Mouse (Mus musculus) right cerebral cortex, adult 18-20 months (tissue): Measurements from ENCODE around the gene Mknk1.

ENCODE experiments used
- DNase-seq: peaks from one replicate; pipeline ENCODE4 v3.0.0; 2022; ENCODE audit warnings: mixed read lengths

Gene Mknk1

DNA sequence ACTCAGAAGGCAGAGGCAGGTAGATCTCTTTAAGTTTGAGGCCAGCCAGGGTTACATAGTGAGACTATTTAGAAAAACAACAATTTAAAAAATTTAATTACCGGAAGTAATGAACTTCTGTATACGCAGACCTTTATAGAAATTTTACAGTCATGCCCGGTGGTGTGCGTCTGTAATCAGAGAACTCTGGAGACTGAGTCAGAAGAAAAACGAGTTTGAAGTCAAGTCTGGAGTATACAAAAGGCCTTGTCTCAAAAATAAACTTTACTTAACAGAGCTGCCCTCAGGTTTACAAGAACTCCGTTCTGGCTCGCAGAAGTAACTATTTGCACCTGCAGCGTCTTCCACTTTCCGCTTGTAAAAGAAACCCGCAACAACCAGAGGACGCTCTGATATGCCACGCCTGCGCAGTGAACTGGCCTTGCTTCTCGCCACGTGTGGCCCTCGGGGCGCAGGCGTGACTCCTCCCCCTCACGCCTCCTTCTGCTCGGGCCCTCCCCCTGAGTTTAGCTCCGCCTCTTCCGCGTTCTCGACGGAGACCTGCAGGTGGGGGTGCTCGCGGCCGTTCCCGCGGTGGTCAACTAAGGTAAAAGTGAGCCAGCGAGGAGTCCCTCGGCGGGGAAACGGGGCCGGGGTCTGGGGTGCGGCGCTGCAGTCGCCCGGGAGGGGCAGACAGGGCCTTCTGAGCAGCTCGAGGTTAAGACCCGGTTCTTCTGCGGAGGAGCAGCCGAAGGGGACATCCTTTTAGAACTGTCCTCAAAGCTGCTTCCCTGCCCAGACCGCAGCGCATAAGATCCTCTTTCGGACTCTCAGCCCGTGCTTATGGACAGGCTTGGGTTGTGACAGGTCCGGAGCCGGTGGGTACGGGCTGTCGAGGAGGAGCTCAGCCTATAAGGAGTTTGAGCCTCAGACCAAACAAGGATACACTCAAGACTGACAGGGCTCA lies at the start of gene Mknk1:
Gene Mknk1 (plus strand): TSS at position 503 of the 946 bp plus-strand sequence.
- peak; percentile 93 for DNase-seq

DNA sequence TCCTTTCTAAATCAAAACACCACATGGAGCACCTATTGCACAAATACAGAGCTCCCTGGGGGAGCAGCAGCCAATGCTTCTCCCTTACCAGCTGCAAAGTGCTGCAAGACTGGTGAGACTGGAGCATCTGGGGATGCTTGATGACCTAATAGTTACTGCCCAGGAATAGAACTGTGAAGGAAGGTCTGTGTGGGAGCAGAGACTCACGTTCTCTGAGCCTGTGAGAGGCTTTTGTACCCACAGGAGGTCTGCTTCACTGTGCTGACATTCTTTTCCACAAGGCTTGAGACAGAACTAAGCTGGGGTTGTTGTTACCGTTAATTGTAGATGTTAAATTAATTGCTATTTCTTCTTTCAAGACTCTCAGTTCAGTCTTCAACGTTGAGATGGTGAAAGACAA lies 48.1 kb upstream of the Mknk1 start:
- peak; percentile 45 for DNase-seq

DNA sequence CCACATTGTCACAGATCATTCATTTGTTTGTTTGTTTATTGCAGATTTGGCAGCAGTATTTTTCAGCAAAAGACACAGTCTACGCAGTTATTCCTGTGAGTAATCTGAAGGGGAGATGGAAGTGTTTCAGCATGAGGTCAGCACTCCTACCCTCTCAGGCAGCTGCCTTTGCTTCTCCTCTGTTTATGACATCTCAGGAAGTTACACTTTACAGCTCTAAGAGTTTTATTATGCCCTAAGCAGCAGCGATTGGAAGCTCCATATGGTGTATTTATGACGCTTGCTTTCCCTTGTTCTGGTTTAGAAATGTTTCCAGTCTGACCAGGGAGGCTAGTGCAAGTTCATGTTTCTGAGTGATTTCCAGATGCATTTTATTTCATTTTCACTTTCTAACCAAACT lies 43.6 kb upstream of the Mknk1 start:
- no peak for DNase-seq

DNA sequence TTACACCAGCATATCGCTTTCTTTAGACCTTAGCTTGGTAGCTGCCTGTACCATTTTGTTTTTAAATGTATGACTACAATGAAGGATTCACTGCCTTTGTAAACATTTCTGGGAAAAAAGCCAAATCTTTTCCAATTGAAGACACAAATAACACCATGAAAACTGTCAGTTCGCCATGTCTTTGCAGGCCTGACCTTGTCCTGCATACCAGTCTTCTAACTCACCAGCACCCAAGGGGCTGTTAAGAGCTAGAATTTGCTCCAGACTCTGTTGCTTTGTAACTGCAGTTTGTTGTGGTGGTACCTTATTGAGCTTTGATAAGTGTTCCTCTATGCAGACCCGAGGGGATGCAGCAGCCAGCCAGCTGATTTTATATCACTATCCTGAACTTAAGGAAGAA lies 39.0 kb upstream of the Mknk1 start:
- DNase-seq = no peak

DNA sequence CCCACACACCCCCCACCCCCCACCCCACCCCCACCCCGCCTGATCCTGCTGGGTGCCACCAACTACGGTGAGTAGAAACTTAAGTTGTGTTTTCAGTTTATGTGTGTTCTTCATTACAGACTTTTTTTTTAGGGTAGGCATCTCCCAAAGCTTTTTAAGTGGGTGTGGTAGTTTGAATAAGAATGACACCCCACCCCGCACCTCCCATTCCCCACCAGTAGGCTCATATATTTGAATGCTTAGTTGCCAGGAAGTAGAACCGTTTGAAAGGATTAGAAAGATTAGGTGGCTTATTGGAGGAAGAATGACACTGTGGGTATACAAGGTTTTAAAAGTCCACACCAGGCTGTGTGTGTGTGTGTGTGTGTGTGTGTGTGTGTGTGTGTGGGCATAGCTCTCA lies 26.7 kb upstream of the Mknk1 start:
- no peak for DNase-seq

DNA sequence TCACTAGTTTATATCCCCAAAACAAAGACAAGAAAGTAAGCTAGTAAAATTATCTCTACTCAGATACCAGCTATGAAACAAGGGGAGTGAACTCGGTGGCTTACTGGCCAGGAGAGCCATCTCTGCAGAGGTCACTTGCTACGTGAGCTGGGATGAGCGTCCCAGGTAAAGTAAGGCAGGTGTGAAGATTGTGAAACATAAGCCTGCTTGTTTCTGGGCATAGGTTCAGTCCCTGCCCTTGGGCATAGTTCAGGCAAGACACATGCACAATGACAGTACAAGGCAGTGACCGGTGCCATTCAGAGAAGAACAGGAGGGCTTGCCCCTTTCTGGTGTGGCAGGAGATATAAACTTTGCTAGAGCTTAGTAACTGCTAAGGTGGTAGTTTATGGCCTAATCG lies 23.4 kb upstream of the Mknk1 start:
- DNase-seq = no peak

DNA sequence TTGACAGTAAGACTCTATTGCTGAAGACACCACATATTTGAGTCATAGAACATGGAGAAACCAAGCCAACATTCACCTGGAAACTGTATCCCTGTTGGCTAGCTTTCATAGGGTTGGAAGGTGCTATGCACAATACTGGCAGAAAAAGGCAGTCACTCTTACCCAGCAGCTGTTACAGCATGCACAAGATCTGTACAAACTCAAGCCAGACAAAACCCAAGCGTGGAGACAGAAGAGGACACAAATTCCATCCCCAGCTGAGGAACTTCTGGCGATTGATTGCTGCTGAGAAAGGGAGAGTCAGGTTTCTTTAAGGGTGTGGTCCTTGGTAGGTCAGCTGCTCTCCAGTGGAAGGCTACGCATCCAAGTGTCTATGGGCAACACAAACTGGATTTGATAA lies 18.8 kb upstream of the Mknk1 start:
- no peak for DNase-seq

DNA sequence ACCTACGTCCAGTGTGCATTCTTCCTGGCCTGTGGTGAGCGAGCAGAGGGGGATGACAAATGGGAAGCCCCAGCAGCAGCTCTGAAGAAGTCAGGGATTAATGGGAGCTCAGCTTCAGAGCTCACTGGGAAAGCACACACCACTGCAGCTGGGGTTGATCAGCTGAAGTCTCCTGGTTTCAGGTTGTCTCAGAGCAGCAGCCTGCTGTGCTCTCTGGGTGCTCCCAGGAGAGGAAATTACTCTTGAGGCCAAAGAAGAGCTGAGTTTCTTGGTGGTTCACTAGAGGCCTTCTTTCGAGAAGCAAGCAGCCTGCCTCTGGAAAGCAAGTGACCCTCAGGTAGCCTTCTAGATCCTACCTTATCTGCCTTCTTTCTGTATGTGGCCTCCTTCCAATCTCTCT lies 18.1 kb upstream of the Mknk1 start:
- DNase-seq = no peak

DNA sequence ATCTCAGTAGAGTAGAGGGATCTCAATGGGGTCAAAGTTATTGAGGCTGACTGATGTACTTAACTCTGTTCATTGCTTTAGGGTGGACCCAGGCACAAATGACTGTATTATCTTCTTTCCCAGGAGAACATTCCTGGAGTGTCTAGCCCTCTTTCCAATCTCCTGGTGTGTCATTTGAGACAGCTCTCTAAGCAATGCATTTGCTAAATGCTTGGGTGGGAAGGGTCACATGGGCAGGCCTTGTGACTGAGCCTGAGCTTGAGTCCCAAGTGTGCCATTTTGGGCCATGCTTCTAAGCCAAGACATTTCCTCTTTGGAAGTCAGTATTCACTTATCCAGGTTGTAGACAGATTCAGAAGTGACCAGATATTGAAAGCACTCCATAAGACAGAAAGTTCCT lies 17.6 kb upstream of the Mknk1 start:
- DNase-seq = no peak

DNA sequence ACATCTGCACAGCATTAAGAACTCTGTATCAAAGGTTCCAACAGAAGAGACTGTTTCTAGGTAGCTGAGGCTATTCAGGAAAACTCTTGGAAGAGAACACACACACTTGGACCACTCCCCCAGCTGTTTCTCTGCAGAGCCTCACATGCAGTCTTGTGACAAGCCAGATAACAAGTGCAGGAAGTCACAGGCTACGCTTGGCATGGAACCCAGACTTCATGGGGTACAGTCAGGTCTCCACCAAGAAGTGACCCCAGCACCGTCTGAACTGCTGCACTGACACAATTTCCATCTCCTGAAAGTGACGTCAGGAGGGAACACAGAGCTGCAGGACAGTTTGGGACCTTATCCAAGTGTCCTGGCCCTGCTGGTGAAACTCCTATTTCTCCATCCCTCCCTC lies 17.1 kb upstream of the Mknk1 start:
- DNase-seq = no peak

DNA sequence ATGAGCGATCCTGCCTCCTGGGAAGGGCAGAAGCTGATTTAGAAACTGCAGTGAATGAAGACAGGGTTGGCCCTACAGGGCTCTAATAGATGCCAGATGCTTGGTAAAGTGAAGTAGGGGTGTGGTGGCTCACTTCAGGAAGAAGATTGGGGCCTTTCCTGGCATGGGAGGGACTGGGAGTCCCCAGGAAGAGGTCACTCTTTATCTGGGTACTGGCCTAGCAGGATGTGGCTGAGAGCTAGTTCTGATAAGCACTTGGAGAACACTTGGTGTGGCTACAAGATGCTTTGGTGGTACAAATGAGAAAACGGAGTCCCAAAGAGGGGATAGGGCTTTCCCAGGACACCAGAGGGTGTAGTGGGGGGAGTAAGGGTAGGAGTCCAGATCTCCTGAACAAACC lies 14.8 kb upstream of the Mknk1 start:
- DNase-seq = no peak

DNA sequence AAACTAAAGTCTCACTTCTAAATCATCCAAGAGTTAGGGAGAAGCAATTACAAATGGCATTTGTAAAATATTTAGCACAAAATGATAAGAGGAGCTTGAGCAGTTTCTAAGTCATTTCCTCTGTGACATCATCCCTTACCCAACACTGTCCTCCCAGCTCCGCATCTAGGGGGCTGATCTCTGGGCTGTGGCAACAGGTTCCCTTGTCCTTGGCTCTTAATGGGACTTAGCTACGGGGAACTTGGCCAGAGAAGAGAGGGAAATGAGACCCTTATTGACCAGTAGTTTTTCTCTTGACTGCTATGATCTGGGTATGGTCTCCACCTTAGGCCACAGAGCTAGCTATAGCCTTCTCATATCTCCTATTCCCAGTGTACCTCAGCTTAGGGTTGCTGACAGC lies 13.7 kb upstream of the Mknk1 start:
- no peak for DNase-seq

DNA sequence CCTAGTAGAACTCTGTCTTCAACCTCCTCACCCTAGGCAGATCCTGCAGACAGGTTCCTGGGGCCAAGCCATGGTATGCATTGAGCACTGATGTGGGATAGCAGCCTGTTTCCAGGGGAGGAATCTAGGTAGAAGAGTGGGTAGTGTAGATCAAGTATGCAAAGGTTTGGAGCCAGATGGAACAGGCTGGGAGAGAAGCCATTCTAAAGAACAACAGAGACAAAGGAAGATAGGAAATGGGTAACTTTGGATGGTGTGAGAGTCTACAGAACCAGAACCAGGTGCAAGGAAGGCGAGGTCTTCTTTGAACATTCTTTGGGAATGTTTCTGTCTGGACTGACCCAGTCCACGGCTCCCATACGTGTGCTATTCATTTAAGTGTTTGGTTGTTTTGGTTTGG lies 11.9 kb upstream of the Mknk1 start:
- DNase-seq = no peak

DNA sequence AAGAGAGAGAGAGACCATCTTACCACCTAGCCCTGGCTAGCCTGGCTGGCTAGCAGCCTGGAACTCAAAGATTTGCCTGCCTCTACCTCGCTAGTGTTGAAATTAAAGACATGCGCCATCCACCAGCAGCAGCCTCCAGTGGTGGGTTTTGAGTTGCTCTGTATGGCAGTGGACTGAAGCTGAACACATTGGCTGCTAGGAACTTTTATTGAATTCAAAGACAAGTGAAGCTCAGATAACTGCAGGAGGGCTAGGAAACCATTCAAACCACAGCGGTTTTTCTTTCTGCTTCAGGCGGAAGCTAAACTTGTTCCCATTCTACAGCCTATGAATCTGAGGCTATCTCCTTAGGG lies 11.5 kb upstream of the Mknk1 start:
- DNase-seq = no peak

DNA sequence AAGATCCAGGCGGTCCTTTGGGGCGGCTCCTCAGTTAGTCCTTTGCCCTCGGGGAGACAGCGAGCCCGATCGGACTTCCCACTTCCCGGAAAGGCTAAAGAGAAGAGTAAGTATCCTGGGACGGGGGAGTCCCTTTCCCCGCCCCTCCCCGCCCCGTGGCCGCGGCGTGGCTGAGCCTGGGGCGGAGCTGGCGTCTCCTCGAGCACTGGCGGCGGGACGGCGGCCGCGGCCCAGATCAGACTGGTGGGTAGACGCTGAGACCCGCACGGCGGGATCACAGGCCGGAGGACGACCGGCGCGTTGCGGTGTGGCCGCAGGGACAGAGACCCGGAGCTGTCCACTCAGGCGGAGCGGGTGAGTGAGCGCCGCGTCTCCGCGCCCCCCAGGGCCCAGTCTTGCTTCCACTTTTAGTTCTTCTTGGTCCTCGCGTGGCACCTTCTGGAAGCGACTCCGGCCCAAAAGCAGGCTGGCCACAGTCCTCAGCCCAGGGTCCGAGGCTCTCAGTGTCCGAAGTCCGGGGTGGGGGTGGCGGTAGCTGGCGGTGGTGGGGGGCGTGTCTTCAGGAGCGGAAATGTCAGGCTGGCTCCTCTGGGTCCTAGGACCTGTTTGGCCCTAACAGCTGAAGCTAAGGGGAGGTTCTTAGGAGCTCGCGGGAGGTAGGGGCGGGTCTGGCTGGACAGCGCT lies 11.0 kb upstream of the Mknk1 start, which contains the start of gene Mob3c:
Gene Mob3c (plus strand): TSS at position 205 of the 684 bp plus-strand sequence.
- DNase-seq = peak; percentile 64

DNA sequence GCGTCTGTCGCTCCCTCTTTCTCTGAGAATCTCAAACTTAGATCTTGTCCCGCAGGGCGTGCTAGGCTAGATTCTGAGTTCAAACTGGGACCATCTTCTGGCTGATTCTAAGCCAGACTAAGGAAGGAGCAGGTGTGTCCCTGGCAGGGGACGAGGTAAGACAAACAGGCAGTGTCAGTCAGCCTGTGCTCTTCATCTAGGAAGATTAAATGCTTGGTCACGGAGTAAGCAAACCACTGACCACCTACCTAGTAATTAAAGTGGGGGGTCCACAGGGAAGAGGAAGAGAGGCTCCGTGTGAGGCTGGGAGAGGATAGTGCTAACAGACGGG lies 10.5 kb upstream of the Mknk1 start:
- no peak for DNase-seq

DNA sequence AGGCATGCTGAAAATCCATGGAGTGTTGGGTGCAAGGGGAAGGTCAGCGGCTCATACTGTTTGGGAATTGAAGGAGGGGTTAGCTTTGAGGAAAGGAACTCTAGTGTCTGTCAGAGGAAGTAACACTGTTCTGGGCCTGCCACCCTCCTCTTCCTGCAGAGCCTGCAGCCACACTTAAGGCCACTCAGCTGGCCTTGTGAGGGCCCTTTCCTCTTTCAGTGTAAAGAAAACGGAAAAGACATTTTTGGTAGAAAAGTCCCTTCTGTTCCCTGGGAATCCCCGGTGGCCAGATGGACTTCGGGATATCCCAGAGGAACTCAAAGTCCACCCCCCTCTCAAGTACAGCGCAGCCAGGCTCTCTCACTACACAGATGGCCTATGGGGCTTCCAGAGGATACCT lies 8.5 kb upstream of the Mknk1 start:
- no peak for DNase-seq

DNA sequence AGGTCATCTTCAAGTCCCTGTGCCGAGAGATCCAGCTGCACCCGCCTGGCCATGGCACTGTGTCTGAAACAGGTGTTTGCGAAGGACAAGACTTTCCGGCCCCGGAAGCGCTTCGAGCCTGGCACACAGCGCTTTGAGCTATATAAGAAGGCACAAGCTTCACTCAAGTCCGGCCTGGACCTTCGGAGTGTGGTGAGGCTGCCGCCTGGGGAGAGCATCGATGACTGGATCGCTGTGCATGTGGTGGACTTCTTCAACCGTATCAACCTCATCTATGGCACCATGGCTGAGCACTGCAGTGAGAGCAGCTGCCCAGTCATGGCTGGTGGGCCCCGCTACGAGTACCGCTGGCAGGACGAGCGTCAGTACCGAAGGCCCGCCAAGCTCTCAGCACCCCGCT lies 7.8 kb upstream of the Mknk1 start:
- DNase-seq = no peak

DNA sequence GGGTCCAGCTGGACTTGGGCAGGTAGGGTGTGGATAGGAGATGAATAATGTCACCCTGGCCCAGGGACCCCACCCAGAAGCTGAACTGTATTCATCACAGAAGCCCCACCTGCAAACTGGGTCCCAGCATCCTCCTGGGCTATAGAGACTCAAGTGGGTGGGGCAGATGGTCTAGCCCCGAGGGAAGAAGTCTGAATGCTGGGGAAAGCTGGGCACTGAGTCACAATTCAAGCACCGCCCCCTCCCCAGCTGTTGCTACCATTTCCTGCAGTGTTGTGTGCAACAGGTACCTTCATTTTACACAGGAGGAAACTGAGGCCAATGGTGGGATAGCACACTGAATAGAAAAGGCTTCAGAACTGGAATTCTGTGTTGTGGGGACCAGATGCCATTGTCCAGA lies 7.0 kb upstream of the Mknk1 start:
- DNase-seq = peak; percentile 36

DNA sequence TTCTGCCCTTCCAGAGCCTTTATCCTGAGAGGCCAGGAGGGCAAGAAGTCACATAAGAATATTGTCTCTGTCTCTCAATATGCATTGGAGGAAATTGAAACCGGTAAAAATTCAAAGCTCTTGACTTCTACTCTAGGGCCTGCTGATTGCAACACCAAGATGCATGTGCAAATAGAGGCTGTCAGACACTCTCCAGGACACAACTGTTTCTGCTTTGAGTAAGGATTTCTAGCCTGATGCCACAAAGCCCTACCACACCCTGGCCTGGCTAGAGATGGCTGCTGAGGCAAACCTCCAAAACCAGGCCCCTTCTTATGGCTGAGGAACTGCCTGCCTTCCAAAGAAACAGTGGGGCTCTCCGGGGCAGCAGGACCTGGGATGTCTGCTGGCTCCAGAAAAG lies 3.4 kb upstream of the Mknk1 start:
- DNase-seq = no peak

DNA sequence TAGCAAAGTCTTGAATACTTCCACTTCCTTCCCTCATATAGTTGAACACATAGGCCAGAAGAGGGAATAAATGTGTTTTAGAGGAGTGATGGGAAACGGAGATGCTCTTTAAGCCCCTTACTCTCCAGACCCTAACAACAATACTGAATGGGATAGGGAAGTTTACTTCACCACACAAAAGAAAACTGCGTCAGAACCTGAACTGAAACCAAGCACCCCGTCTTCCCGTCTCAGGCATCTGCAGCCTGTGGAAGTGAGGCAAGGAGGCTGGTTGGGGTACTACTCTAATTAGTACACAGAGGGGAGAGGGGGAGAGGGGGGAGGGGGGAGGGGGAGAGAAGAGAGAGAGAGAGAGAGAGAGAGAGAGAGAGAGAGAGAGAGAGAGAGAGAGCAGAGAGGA lies 802 bp upstream of the Mknk1 start:
- no peak for DNase-seq

DNA sequence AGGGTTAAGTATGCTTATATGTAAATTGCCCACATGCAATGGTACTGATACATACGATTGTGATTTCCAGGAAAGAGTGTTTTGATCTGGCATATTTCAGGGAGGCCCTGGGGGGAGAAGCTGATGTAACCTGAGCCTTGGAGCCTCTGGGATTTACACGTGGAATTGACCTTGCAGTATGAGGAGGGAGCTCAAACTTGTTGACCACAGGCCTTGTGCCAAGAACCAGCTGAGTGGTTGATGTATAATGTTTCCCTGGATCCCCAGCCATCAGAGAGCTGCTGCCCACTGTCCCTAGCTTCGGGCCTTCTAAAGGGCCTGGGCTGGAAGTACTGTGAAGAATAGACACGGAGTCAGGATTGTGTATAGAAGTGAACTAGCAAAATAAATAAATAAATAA lies 958 bp downstream of the Mknk1 start:
- no peak for DNase-seq

DNA sequence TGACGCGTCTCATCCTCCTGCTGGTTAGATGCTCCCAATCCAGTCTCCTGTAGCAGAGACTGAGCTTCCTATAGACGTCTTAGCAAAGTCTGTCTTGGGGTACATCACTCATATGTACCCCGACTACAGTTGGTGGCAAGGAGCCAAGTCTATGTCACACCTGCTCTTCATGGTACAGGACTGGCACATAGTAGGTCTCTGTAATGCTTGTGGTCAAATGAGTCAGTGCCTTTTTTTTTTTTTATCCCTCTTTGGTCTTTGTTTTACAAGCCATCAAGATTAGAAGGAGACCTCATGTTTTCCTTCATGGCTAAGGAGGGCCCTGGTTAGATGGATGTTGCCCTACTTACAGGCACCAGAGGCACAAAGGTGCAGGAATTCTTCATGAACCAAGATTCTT lies 1.8 kb downstream of the Mknk1 start:
- no peak for DNase-seq

DNA sequence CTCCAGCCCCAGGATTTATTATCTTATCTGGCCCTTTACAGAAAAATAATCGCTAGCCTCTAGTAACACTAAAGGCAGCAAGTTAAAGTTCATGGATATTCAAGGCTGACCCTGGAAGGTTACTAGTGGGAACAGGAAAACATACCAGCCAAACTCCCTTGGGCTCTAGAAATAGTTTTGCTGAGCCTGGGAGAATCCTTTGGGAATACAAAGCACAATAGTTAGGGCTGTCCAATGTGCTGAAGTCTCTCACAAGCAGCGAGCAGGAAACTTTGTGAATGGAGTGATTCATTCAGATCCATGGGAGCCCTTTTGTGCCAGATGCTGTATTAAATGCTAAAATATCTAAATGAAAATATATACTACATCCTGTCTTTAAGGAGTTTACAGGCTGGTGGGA lies 7.7 kb downstream of the Mknk1 start:
- DNase-seq = no peak

DNA sequence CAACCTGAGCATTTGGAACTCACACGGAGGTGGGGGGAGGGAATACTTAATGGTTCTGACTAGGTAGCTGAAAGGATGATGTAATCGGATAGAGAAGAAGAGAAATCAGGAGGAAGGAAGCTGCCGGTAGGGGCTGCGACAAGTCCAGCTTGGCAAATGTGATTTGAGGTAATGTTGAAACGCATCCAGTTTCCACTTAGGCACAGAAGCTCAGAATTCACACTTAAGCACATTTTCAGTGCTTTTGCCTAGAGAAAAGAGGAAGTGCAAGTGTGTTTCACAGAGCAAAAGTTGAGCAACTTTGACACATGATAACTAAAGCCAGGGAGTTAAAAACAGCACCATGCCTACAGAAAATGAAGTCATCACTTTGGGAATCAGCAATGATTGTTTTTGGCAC lies 8.4 kb downstream of the Mknk1 start:
- peak; percentile 39 for DNase-seq
